Mouse (Mus musculus): ENCODE measurements around the gene Rasa3. TPM values are rescaled to one million over a fixed set of nuclear protein-coding genes. Genes with fewer than 3 reads are reported as not detected.

The Rasa3 gene
- polyA plus RNA-seq, 1 experiment from 2014 or later = 28.3 TPM

GRCm38 (mm10) chr8:13665538-13665937 lies 11.9 kb downstream of the Rasa3 start:
- no peak for ATAC-seq (ENCODE audit: low read depth)
- Histone ChIP-seq H3K27ac (replicated peaks) (no peak overlapping the region), H3K9ac (no peak overlapping the region), H3K4me1 (replicated peaks) (peaks cover 27% of the 10 kb centered on the region; the same call in 1 of the 2 replicates), H3K4me2 (no peak overlapping the region), H3K9me3 (no peaks in the 10 kb centered on the region), H3K27me3 (no peaks in the 10 kb centered on the region), H3K4me3 (no peak overlapping the region), H3K36me3 (no peaks in the 10 kb centered on the region; the same call in 1 of the 2 replicates)
- WGBS = 83% methylated on average over 4 of the region's 4 CpGs

GRCm38 (mm10) chr8:13664711-13665210 lies 12.6 kb downstream of the Rasa3 start:
- no peak overlapping the region for H3K4me2 ChIP-seq
- no peak for ATAC-seq (ENCODE audit: low read depth)
- no peak overlapping the region for H3K9ac ChIP-seq
- peaks cover 20% of the 10 kb centered on the region; the same call in 1 of the 2 replicates for H3K4me1 ChIP-seq (replicated peaks)
- no peak overlapping the region for H3K4me3 ChIP-seq
- 90% methylated on average over 6 of the region's 6 CpGs for WGBS
- H3K9me3 ChIP-seq = no peaks in the 10 kb centered on the region
- no peaks in the 10 kb centered on the region for H3K27me3 ChIP-seq
- H3K36me3 ChIP-seq = no peaks in the 10 kb centered on the region; the same call in 1 of the 2 replicates
- no peak overlapping the region for H3K27ac ChIP-seq (replicated peaks)

- Histone ChIP-seq H3K9ac (no peak overlapping the region), H3K27me3 (no peaks in the 10 kb centered on the region), H3K9me3 (no peaks in the 10 kb centered on the region), H3K4me1 (replicated peaks) (peaks cover 16% of the 10 kb centered on the region), H3K4me3 (no peak overlapping the region), H3K27ac (replicated peaks) (no peak overlapping the region), H3K4me2 (no peak overlapping the region), H3K36me3 (no peaks in the 10 kb centered on the region)
- 89% methylated on average over 13 of the region's 13 CpGs for WGBS
- no peak for ATAC-seq (ENCODE audit: low read depth)
Measured at GRCm38 (mm10) chr8:13660323-13660722, 17.1 kb downstream of the Rasa3 start.

- H3K9me3 ChIP-seq = no peaks in the 10 kb centered on the region
- peak overlapping the region; percentile 54 for H3K27ac ChIP-seq (replicated peaks)
- no peak overlapping the region for H3K4me3 ChIP-seq
- no peaks in the 10 kb centered on the region for H3K27me3 ChIP-seq
- no peak for ATAC-seq (ENCODE audit: low read depth)
- H3K9ac ChIP-seq = no peak overlapping the region
- WGBS = 70% methylated on average over 12 of the region's 12 CpGs
- H3K4me2 ChIP-seq = no peak overlapping the region
- H3K4me1 ChIP-seq (replicated peaks) = peaks cover 16% of the 10 kb centered on the region
- no peaks in the 10 kb centered on the region for H3K36me3 ChIP-seq
Measured at GRCm38 (mm10) chr8:13657479-13657878, 19.9 kb downstream of the Rasa3 start.

GRCm38 (mm10) chr8:13655033-13655351 lies 22.4 kb downstream of the Rasa3 start:
- no peaks in the 10 kb centered on the region for H3K9me3 ChIP-seq
- ATAC-seq (ENCODE audit: low read depth) = no peak
- no peak overlapping the region for H3K4me3 ChIP-seq
- WGBS = 91% methylated on average over 5 of the region's 5 CpGs
- no peaks in the 10 kb centered on the region for H3K36me3 ChIP-seq
- H3K27me3 ChIP-seq = no peaks in the 10 kb centered on the region
- H3K4me2 ChIP-seq = no peak overlapping the region
- peaks cover 21% of the 10 kb centered on the region for H3K4me1 ChIP-seq (replicated peaks)
- H3K9ac ChIP-seq = no peak overlapping the region
- H3K27ac ChIP-seq (replicated peaks) = no peak overlapping the region

DNA sequence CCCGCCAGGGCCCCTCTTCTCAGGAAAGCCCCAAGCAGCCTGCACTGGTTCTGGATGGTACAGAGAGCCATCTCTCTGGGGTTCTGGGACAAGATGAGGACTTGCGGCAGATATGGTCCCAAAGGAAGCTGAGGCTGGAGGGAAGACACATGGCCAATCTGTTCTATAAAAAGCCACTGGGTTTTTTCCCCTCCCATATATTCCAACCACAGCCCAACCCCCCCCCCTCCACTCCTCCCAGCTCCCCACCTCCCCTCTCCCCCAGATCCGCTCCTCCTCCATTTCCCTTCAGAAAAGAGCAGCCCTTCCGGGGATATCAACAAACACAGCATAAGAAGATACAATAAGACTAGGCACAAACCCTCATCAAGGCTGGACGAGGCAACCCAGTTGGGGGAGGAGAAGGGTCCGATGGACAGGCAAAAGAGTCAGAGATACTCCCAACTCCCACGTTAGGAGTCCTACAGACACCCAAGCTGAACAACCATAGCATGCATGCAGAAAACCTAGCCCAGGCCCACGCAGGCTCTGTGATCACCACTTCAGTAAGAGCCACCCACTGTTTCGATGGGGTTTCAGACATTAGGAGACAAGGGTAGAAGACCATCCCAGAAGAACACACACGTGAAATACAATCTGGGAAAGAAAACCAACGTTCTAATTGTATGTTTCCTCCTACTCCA lies 22.9 kb downstream of the Rasa3 start:
- ATAC-seq (ENCODE audit: low read depth) = no peak
- H3K4me2 ChIP-seq = no peak overlapping the region
- H3K4me1 ChIP-seq (replicated peaks) = peaks cover 26% of the 10 kb centered on the region
- H3K4me3 ChIP-seq = no peak overlapping the region
- H3K9me3 ChIP-seq = no peaks in the 10 kb centered on the region
- WGBS = 82% methylated on average over 11 of the region's 11 CpGs
- no peaks in the 10 kb centered on the region for H3K27me3 ChIP-seq
- no peaks in the 10 kb centered on the region for H3K36me3 ChIP-seq
- H3K9ac ChIP-seq = no peak overlapping the region
- no peak overlapping the region for H3K27ac ChIP-seq (replicated peaks)

DNA sequence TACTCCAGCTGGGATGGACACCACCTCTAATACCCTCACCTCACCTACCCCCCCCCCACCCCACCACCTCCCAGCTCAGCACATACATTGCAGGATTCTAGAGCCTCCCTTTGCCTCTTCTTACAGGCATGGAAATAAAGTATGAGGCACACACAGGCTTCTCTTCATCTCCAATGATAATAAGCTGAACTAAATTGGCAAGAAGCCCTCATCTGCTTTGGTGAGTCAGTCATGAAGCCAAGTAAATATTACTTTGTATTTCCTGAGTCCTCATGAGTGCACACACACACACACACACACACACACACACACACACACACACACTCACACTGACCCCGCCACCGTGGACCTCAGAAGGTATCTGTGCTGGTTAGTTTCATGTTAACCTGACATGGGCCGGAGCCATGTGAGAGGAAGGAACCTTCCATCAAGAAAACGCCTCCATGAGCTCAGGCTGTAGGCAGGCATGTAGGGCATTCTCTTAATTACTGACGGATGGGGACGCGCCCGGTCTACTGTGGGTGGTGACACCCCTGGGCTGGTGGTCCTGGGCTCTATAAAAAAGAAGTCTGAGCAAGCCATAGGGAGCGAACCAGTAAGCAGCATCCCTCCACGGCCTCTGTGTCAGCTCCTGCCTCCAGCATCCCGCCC lies 26.7 kb downstream of the Rasa3 start:
- Histone ChIP-seq H3K36me3 (no peaks in the 10 kb centered on the region), H3K9ac (no peak overlapping the region), H3K27me3 (no peaks in the 10 kb centered on the region), H3K27ac (replicated peaks) (no peak overlapping the region), H3K4me3 (no peak overlapping the region), H3K4me2 (no peak overlapping the region), H3K4me1 (replicated peaks) (peaks cover 37% of the 10 kb centered on the region), H3K9me3 (no peaks in the 10 kb centered on the region)
- WGBS = 93% methylated on average over 11 of the region's 11 CpGs
- ATAC-seq (ENCODE audit: low read depth) = no peak

DNA sequence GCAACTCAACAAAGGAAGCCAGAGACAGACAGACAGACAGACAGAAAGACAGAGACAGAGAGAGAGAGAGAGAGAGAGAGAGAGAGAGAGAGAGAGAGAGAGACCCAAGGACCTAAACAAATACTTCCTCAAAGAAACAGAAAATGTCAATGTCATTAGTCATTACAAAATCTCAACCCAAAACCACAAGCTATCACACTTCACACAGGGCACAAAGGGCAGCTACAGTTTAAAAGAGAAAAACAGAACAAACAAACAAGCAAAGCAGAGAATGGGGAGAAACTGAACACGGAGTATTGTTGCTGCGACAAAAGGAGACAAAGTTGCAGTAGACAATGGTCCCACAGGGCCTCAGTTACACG lies 28.3 kb downstream of the Rasa3 start:
- Histone ChIP-seq H3K27me3 (no peaks in the 10 kb centered on the region), H3K27ac (replicated peaks) (peak overlapping the region; percentile 89), H3K4me3 (no peak overlapping the region), H3K4me1 (replicated peaks) (peaks cover 52% of the 10 kb centered on the region), H3K4me2 (no peak overlapping the region), H3K9ac (peak overlapping the region; percentile 43), H3K9me3 (no peaks in the 10 kb centered on the region), H3K36me3 (no peaks in the 10 kb centered on the region)
- 7% methylated on average over 3 of the region's 3 CpGs for WGBS
- ATAC-seq (ENCODE audit: low read depth) = no peak

DNA sequence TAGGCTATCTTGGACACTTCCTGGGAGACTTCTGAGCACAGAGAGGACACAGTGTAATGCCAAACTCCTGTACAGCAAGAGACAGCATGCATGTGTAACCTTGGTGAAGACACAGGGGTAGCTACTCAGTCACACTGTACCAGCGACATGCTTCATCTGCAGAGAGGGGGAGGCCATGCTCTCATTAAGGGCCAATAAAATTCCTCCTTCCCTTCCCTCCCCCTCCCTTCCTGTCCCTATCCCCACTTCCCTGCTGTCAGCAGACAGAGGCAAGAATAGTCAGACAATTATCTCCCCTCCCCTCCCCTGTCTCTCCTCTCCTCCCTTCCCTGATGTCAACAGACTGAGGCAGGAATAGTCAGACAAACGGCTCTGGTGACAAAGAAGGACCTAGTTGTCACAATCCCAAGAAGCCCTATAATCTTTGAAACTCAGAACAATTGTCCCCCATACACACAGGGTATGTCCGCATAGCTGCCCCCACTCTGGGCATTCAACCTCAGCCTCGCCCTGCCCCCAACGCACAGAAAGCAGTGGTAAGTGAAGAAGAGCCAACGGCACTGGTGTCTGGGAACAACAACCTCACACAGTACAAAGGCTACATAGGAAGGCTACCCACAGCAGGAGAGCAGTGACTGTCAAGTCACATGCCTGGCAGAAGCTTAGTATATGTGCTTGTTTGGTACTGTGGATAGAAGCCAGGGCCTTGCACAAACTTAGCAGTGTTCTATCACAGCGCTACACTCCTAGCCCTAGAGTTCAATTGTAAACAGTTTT lies 28.8 kb downstream of the Rasa3 start:
- no peaks in the 10 kb centered on the region for H3K27me3 ChIP-seq
- peak overlapping the region; percentile 22 for H3K9ac ChIP-seq
- no peak overlapping the region for H3K4me3 ChIP-seq
- no peaks in the 10 kb centered on the region for H3K9me3 ChIP-seq
- H3K27ac ChIP-seq (replicated peaks) = peak overlapping the region; percentile 89
- peak overlapping the region; percentile 26 for H3K4me2 ChIP-seq
- WGBS = 7% methylated on average over 7 of the region's 7 CpGs
- peak; percentile 87 for ATAC-seq (ENCODE audit: low read depth)
- H3K36me3 ChIP-seq = no peaks in the 10 kb centered on the region
- H3K4me1 ChIP-seq (replicated peaks) = peaks cover 58% of the 10 kb centered on the region

DNA sequence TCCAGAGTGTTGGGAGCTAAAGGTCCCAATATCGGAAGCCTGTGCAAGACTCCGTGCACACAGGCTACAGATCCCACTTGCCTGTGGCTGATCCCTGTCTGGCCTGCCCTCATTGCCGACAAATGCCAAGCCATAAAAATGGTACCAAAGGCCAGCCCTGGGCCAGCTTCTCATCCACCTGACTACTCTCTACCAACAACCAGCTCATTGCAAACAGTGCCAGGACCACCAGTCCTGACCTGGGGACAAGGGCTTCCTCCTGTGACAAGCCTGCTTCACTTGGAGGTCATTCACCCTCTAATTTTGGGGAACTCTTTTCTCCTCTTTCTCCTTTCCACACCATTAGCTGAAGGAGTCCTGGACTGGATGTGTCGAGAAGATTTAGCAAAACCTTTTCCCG lies 29.8 kb downstream of the Rasa3 start:
- H3K36me3 ChIP-seq = no peaks in the 10 kb centered on the region
- H3K4me2 ChIP-seq = no peak overlapping the region
- H3K27me3 ChIP-seq = no peaks in the 10 kb centered on the region
- H3K27ac ChIP-seq (replicated peaks) = peak overlapping the region; percentile 89
- WGBS = 74% methylated on average over 5 of the region's 5 CpGs
- ATAC-seq (ENCODE audit: low read depth) = no peak
- H3K4me3 ChIP-seq = no peak overlapping the region
- no peak overlapping the region for H3K9ac ChIP-seq
- H3K9me3 ChIP-seq = no peaks in the 10 kb centered on the region
- peaks cover 66% of the 10 kb centered on the region for H3K4me1 ChIP-seq (replicated peaks)

DNA sequence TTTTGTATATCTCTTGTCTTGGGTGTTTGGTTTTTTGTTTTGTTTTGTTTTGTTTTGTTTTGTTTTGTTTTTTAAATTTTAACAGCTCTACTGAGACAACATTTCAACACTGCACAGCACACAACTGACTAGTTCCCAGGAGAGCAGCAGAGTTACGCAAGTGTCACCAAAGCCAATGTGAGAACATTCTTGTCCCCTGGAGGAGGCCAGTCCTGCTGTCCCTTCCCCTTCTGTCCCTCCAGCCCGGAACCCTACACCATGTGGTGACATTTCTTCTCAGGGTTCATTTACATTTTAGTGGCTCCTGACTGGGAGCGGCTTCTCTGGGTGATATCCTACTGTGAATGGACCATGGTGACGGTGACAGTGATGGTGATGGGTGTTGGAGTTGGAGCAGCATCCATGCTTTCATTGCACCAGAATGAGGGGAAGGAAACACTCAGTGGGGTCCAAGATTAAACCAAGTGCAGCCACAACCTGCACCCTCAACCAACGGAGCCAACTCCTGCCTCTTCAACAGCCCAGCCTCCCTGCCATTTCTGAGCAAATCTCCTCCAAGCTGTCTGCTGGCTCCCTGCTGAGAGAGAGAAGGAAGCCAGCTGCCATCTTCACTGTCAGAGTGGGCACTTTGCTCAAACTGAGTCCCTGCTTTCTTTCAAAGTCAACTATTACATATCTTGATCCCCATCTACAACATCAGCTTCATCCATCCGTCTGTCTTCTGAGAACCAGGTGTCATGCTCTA lies 32.3 kb downstream of the Rasa3 start:
- H3K4me3 ChIP-seq = no peak overlapping the region
- no peak for ATAC-seq (ENCODE audit: low read depth)
- no peaks in the 10 kb centered on the region for H3K27me3 ChIP-seq
- peaks cover 80% of the 10 kb centered on the region for H3K4me1 ChIP-seq (replicated peaks)
- H3K9ac ChIP-seq = no peak overlapping the region
- no peaks in the 10 kb centered on the region for H3K9me3 ChIP-seq
- H3K36me3 ChIP-seq = no peaks in the 10 kb centered on the region
- WGBS = 37% methylated on average over 6 of the region's 6 CpGs
- peak overlapping the region; percentile 74 for H3K27ac ChIP-seq (replicated peaks)
- no peak overlapping the region for H3K4me2 ChIP-seq

DNA sequence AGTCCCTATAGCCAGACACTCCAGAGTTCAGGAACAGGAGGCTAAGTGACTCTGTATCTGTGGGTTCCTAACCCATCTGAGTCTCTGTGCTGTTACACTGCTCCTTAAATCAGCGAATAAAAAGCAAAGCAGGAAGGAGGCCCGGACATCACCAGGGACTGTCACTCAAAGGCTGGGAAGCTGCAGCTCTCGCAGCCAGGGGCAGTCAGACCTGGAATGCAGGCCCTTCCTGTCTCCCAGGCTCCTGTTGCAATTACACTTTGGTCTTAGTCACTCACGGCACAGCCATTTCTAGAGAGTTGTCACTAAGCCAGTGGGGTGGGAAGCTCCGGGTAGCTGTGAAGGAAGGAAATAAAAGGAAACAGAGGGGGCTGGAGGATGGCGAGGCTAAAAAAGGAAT lies 33.2 kb downstream of the Rasa3 start:
- Histone ChIP-seq H3K9ac (0 out of 2 replicates have a peak overlapping the region, but pooled peaks have one; percentile 31), H3K4me2 (no peak overlapping the region), H3K27ac (replicated peaks) (peak overlapping the region; percentile 74), H3K27me3 (no peaks in the 10 kb centered on the region), H3K4me1 (replicated peaks) (peaks cover 71% of the 10 kb centered on the region), H3K36me3 (no peaks in the 10 kb centered on the region), H3K4me3 (no peak overlapping the region), H3K9me3 (no peaks in the 10 kb centered on the region)
- WGBS = 5% methylated on average over 6 of the region's 6 CpGs
- no peak for ATAC-seq (ENCODE audit: low read depth)
